Mouse (Mus musculus): ENCODE measurements around the gene Usp29. TPM values are rescaled to one million over a fixed set of nuclear protein-coding genes. Genes with fewer than 3 reads are reported as not detected.
A peak's percentile ranks its signal among the peaks of the same experiment; 100 is the strongest.
"Not testable (repeated sequence)": the region's sequence is repeated elsewhere in the genome, so short reads cannot be mapped to it uniquely, and the experiment has no call there.

Usp29 gene
- total and polyA plus RNA-seq, 2 experiments from 2014 or later: 43.3 to 101 TPM

DNA sequence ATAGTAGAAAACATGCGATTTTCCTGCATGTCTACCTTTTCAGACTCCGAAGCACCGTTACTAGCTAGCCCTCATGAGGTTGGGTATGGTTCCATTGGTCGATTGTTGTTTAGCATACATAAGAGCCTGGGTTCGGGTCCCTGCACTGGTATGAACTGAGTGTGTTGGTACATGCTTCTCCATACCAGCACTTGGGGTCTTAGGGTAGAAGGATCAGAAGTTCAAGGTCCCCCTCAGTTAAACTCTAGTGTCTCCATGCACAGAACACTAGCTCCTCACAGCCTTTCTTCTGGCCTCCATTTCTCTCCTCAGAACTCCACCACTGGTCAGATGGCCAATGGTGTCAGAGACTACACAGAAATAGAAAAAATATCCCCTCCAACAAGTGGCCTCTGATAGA lies 159.5 kb downstream of the Usp29 start:
- Histone ChIP-seq H3K36me3 (ENCODE audit: insufficient read depth, low read length) (no peaks in the 10 kb centered on the region), H3K4me2 (ENCODE audit: low read depth, low read length, poor library complexity, severe bottlenecking) (no peak overlapping the region), H3K9me3 (ENCODE audit: low read length) (no peaks in the 10 kb centered on the region), H3K4me1 (ENCODE audit: insufficient read depth, low read length) (peaks cover 9% of the 10 kb centered on the region; the same call in 1 of the 2 replicates), H3K9ac (replicated peaks; ENCODE audit: low read length, poor library complexity, severe bottlenecking) (no peak overlapping the region), H3K27ac (ENCODE audit: low read depth, low read length) (no peak overlapping the region), H3K4me3 (ENCODE audit: low read depth, low read length) (no peak overlapping the region), H3K27me3 (ENCODE audit: insufficient read depth, low read length) (no peaks in the 10 kb centered on the region)
- TF ChIP-seq CTCF (IDR thresholded peaks at IDR 0.05): no peak
- DNase-seq (ENCODE audit: low spot score) (no peak), ATAC-seq (ENCODE audit: low FRiP score) (no peak)
- 93% methylated on average over 5 of the region's 5 CpGs for WGBS

DNA sequence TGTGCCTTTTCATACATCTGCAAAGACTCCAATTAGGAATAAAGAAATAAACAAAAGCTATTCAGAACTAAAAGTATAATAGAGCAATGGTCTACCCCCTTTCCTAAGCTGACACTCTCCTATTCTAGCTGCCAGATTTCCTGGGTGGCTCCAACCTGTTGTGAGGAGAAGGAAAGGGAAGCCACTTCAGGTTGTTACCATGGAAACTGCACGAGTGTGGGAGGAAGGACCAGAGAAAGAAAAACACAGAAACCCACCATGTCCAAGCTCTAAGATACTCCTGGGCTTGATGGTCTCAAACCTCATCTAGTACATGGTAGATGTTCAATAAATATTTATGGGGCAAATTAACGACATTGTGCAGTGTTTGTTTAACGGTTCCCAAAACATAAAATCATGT lies 160.8 kb downstream of the Usp29 start:
- H3K27me3 ChIP-seq (ENCODE audit: insufficient read depth, low read length): no peaks in the 10 kb centered on the region
- peaks cover 9% of the 10 kb centered on the region; the same call in 1 of the 2 replicates for H3K4me1 ChIP-seq (ENCODE audit: insufficient read depth, low read length)
- no peak overlapping the region for H3K4me3 ChIP-seq (ENCODE audit: low read depth, low read length)
- H3K36me3 ChIP-seq (ENCODE audit: insufficient read depth, low read length): no peaks in the 10 kb centered on the region
- 41% methylated on average over 3 of the region's 3 CpGs for WGBS
- no peak overlapping the region for H3K9ac ChIP-seq (replicated peaks; ENCODE audit: low read length, poor library complexity, severe bottlenecking)
- no peaks in the 10 kb centered on the region for H3K9me3 ChIP-seq (ENCODE audit: low read length)
- ATAC-seq (ENCODE audit: low FRiP score) (peak; percentile 75), DNase-seq (ENCODE audit: low spot score) (peak; percentile 67)
- no peak for TF ChIP-seq CTCF (IDR thresholded peaks at IDR 0.05)
- H3K4me2 ChIP-seq (ENCODE audit: low read depth, low read length, poor library complexity, severe bottlenecking): no peak overlapping the region
- peak overlapping the region; percentile 51; the same call in 1 of the 2 replicates for H3K27ac ChIP-seq (ENCODE audit: low read depth, low read length)

DNA sequence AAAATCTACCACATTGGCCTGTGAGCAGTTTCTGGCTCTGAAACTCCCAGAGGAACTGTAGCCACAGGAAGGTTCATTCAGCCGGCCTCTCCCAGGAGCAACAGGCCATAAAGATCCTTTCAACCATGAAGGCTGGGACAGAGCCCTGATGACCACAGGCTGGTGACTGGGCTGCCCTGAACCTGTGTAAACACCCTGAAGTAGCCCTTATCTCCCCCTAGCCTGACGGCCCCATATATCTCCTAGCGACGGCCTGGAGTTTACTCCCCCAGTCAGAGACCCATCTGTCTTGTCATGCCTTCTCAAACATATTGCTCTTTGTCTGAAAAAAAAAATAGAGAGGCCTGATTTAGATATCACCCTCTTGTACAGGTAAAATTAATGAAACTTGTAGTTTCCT lies 166.6 kb downstream of the Usp29 start:
- not testable (repeated sequence) for H3K4me2 ChIP-seq (ENCODE audit: low read depth, low read length, poor library complexity, severe bottlenecking); DNase-seq (ENCODE audit: low spot score); H3K9me3 ChIP-seq (ENCODE audit: low read length); ATAC-seq (ENCODE audit: low FRiP score); H3K4me1 ChIP-seq (ENCODE audit: insufficient read depth, low read length); H3K27me3 ChIP-seq (ENCODE audit: insufficient read depth, low read length); H3K36me3 ChIP-seq (ENCODE audit: insufficient read depth, low read length); H3K27ac ChIP-seq (ENCODE audit: low read depth, low read length); H3K9ac ChIP-seq (replicated peaks; ENCODE audit: low read length, poor library complexity, severe bottlenecking); H3K4me3 ChIP-seq (ENCODE audit: low read depth, low read length)
- 50% methylated on average over 4 of the region's 4 CpGs for WGBS

DNA sequence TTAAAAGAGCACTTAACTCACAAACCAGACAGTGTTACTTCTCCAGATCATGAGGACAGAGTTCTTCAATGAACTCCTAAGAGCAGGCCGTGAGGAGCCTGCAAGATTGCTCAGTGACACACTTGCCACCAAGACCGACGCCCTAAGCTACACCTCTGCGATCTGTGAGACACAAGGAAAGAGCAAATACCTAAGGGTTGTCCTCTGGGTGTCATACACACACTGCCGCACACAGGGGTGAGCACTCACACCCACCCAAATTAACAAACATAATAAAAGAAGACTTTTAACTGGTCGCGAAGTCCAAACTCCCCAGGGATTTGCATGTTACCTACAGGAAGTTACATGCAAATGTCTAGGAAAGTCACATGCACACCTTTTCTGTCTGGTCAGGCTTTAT lies 170.3 kb downstream of the Usp29 start:
- Histone ChIP-seq H3K9ac (replicated peaks; ENCODE audit: low read length, poor library complexity, severe bottlenecking) (no peak overlapping the region), H3K4me3 (ENCODE audit: low read depth, low read length) (no peak overlapping the region), H3K27ac (ENCODE audit: low read depth, low read length) (no peak overlapping the region), H3K4me2 (ENCODE audit: low read depth, low read length, poor library complexity, severe bottlenecking) (no peak overlapping the region), H3K9me3 (ENCODE audit: low read length) (no peaks in the 10 kb centered on the region), H3K27me3 (ENCODE audit: insufficient read depth, low read length) (no peaks in the 10 kb centered on the region), H3K4me1 (ENCODE audit: insufficient read depth, low read length) (no peaks in the 10 kb centered on the region), H3K36me3 (ENCODE audit: insufficient read depth, low read length) (no peaks in the 10 kb centered on the region)
- WGBS: 97% methylated on average over 7 of the region's 7 CpGs
- no peak for TF ChIP-seq CTCF (IDR thresholded peaks at IDR 0.05)
- DNase-seq (ENCODE audit: low spot score) (no peak), ATAC-seq (ENCODE audit: low FRiP score) (no peak)

DNA sequence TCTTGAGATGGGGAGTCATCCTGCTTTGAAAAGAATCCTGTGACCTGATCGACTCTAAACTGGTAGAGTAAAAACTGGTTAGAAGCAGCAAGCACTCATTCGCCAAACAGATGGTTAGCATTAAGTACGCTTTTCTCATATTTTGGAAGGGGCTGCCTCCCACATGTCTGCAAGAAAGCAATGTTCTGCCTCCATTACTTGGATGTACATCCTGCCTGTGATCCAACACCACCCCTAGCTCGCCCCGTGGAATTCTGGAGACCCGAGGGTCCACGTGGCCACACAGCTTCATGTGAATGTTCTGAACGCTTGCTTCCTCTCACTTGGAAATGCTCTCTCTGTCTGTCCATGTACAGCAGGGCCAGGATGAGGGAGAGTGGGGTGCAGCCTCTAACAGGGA lies 173.1 kb downstream of the Usp29 start:
- Histone ChIP-seq H3K4me3 (ENCODE audit: low read depth, low read length) (no peak overlapping the region), H3K4me1 (ENCODE audit: insufficient read depth, low read length) (no peaks in the 10 kb centered on the region), H3K4me2 (ENCODE audit: low read depth, low read length, poor library complexity, severe bottlenecking) (no peak overlapping the region), H3K9ac (replicated peaks; ENCODE audit: low read length, poor library complexity, severe bottlenecking) (no peak overlapping the region), H3K36me3 (ENCODE audit: insufficient read depth, low read length) (no peaks in the 10 kb centered on the region), H3K27me3 (ENCODE audit: insufficient read depth, low read length) (no peaks in the 10 kb centered on the region), H3K9me3 (ENCODE audit: low read length) (no peaks in the 10 kb centered on the region), H3K27ac (ENCODE audit: low read depth, low read length) (no peak overlapping the region)
- no peak for TF ChIP-seq CTCF (IDR thresholded peaks at IDR 0.05)
- ATAC-seq (ENCODE audit: low FRiP score) (no peak), DNase-seq (ENCODE audit: low spot score) (no peak)
- WGBS: 84% methylated on average over 8 of the region's 8 CpGs

DNA sequence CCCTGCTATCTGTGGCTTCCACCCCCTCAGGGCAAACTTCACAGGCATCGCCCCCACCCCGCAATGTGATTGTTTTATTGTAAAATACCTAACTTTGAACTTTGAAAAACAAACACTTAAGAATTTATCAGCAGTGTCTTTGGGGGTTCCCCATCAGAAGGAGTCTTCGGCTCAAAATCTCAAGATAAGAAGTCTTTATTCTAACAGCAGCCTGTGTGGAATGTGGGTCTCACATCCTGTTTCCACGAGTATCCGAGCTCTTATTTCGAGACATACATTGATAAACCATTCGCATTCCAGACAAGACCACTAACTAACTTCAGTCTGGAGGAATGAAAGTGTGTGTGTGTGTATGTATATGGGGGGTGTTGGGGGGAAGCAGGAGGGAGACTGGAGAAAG lies 180.1 kb downstream of the Usp29 start:
- no peaks in the 10 kb centered on the region for H3K9me3 ChIP-seq (ENCODE audit: low read length)
- no peak for DNase-seq (ENCODE audit: low spot score)
- 82% methylated on average over 7 of the region's 7 CpGs for WGBS
- H3K9ac ChIP-seq (replicated peaks; ENCODE audit: low read length, poor library complexity, severe bottlenecking): no peak overlapping the region
- ATAC-seq (ENCODE audit: low FRiP score): no peak
- H3K4me2 ChIP-seq (ENCODE audit: low read depth, low read length, poor library complexity, severe bottlenecking): no peak overlapping the region
- no peaks in the 10 kb centered on the region for H3K36me3 ChIP-seq (ENCODE audit: insufficient read depth, low read length)
- no peak for TF ChIP-seq CTCF (IDR thresholded peaks at IDR 0.05)
- no peaks in the 10 kb centered on the region for H3K27me3 ChIP-seq (ENCODE audit: insufficient read depth, low read length)
- H3K4me1 ChIP-seq (ENCODE audit: insufficient read depth, low read length): peaks cover 6% of the 10 kb centered on the region; the same call in 1 of the 2 replicates
- H3K4me3 ChIP-seq (ENCODE audit: low read depth, low read length): no peak overlapping the region
- H3K27ac ChIP-seq (ENCODE audit: low read depth, low read length): no peak overlapping the region
